Mouse (Mus musculus) liver, embryonic 14 days (tissue): ENCODE results near the gene 2310061N02Rik. TPM values are rescaled to one million over a fixed set of nuclear protein-coding genes. Genes with fewer than 3 reads are reported as not detected.

Experiments used
- polyA plus RNA-seq: library from polyadenylated mRNA; depleted of rRNA; stranded (reverse); fragments of >200 nt; gene quantifications from 2 replicates; pipeline ENCODE4 v1.2.3, GENCODE M21; 2012; rRNA removed

The 2310061N02Rik gene
- not detected in 2 replicates for polyA plus RNA-seq

GRCm38 (mm10) chr16:88707496-88708012, at the start of gene 2310061N02Rik:
TSS of gene 2310061N02Rik (minus strand) at chr16:88707962.

DNA sequence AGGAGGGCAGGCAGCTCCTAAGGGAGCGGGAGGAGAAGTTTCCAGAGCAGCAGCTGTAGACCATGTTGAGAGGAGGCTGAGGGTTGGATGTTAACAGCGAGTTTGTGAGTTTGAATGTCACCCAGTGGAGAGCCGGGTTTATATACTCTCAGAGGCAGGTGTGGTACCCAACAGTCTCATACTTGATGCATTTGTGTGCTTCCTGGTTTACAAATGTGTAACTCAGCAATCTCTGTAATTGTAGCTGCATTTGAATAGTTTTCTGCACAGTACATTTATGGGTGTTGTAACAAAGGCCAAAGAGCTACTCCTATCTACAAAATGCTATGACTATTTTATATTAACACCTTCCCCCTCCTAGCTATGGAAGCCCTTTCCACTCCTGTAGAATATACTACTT, 43.8 kb upstream of the 2310061N02Rik start, which contains the start of gene Krtap13:
TSS of gene Krtap13 (minus strand) at position 101 of the 400 bp plus-strand sequence.

DNA sequence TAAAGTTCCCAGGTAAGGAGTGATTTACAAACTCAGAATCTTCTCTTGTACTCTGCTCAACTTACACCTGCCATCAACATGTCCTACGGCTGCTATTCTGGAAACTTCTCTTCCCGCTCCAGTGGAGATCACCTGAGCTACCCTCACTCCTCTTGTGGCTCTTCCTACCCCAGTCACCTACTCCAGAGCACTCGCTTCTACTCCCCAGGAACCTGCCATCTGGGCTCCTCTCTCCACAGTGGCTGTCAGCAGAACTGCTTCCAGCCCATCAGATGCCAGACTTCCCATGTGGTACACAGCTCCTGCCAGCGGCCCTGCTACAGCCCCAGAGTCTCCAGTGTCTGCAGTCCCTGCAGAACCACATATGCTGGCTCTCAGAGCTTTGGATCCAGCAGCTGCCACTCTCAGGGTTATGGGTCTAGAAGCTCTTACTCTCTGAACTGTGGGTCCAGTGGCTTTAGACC, 21.1 kb upstream of the 2310061N02Rik start, which contains the start of gene Krtap13-1:
TSS of gene Krtap13-1 (plus strand) at position 51 of the 464 bp plus-strand sequence.

DNA sequence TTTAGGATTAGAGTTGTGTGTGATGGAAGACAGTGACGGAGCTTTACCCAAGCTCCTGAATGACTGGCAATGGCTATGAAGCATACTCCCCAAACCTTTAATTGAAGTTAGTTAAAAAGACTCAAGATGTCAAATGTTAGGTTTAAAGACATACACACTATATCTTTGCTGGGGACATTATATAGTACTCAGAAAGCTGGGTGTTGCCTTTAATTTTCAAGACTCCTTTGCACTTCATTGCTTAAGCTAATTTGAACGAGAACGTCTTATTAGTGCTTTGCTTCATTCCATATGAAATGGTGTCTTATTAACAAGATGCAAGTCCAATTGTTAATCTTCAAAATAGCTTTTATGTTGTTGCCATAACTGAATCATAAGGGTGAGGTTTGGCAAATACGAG, 36.2 kb downstream of the 2310061N02Rik start, which contains the start of gene Krtap27-1:
TSS of gene Krtap27-1 (minus strand) at position 101 of the 400 bp plus-strand sequence.

Other genes with a start within 250 kb of the 2310061N02Rik start
- gene Cldn17, start 201.0 kb downstream of the 2310061N02Rik start, polyA plus RNA-seq, result not detected in 2 replicates
- gene Cldn8, start 144.8 kb downstream of the 2310061N02Rik start, polyA plus RNA-seq, result 0.01 TPM in 1 of 2 replicates, not detected in the other
- not detected in 2 replicates for gene Krtap24-1, start 95.7 kb downstream of the 2310061N02Rik start, polyA plus RNA-seq
- gene 2310079G19Rik, start 80.3 kb downstream of the 2310061N02Rik start, polyA plus RNA-seq, result not detected in 2 replicates
- gene Krtap26-1, start 60.2 kb downstream of the 2310061N02Rik start, polyA plus RNA-seq, result not detected in 2 replicates
- gene Krtap27-1, start 36.3 kb downstream of the 2310061N02Rik start, polyA plus RNA-seq, result not detected in 2 replicates
- gene Krtap13-1, start 20.9 kb upstream of the 2310061N02Rik start, polyA plus RNA-seq, result not detected in 2 replicates
- not detected in 2 replicates for gene Krtap13, start 43.7 kb upstream of the 2310061N02Rik start, polyA plus RNA-seq
- gene 2310034C09Rik, start 50.9 kb upstream of the 2310061N02Rik start, polyA plus RNA-seq, result not detected in 2 replicates
- gene 2310057N15Rik, start 66.2 kb upstream of the 2310061N02Rik start, polyA plus RNA-seq, result not detected in 2 replicates
- gene Gm5965, start 69.9 kb upstream of the 2310061N02Rik start, polyA plus RNA-seq, result not detected in 2 replicates
- not detected in 2 replicates for gene Gm20741, start 104.3 kb upstream of the 2310061N02Rik start, polyA plus RNA-seq
- not detected in 2 replicates for gene Krtap15, start 112.3 kb upstream of the 2310061N02Rik start, polyA plus RNA-seq
- gene Krtap14, start 118.2 kb upstream of the 2310061N02Rik start, polyA plus RNA-seq, result not detected in 2 replicates
- gene Krtap19-1, start 161.4 kb upstream of the 2310061N02Rik start, polyA plus RNA-seq, result not detected in 2 replicates
- not detected in 2 replicates for gene Krtap19-2, start 166.3 kb upstream of the 2310061N02Rik start, polyA plus RNA-seq
- gene Krtap19-3, start 170.1 kb upstream of the 2310061N02Rik start, polyA plus RNA-seq, result not detected in 2 replicates
- gene Krtap19-4, start 177.1 kb upstream of the 2310061N02Rik start, polyA plus RNA-seq, result not detected in 2 replicates
- not detected in 2 replicates for gene Krtap19-5, start 188.5 kb upstream of the 2310061N02Rik start, polyA plus RNA-seq
- gene Krtap19-9b, start 224.3 kb upstream of the 2310061N02Rik start, polyA plus RNA-seq, result not detected in 2 replicates